Mouse (Mus musculus): ENCODE measurements around the gene Rnf207.
A peak's percentile ranks its signal among the peaks of the same experiment; 100 is the strongest.

Gene Rnf207

DNA sequence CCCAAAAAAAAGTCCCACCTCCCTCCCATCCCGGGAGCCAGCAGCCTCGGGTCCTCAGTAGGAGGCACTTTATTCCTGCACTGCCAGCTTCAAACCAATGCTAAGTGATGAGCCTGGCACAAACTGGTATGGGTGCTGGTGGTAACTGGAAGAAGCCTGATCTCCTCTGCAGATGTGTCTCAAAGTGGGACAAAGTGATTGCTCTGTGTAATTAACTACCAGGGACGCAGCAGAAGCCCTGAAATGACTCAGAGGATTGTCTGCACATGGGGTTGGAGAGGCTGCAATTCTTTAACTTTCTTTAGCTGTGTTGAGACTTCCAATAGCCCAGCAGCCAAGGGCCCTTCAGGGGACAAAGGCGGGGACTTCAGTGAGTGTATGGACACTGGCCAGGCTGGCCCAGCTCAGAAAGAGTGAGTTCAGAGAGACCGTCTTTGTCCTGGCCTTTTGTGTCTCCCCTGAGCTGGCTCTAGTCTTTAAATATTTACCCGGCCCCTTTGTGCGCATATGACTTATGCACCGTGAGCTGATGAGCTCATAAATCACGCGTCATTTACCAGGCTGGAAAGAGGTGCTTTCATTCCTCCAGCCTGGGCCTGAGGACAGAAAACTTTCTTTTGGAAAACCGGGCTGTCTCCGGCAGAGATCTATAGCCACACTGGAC lies 26.6 kb downstream of the Rnf207 start:
- no peak for DNase-seq

- no peak for DNase-seq
These were observed 27.2 kb downstream of the Rnf207 start, which contains the start of gene Hes3 for GRCm38 (mm10) chr4:152291562-152291961. Gene Hes3 (minus strand): TSS chr4:152291662.

GRCm38 (mm10) chr4:152290991-152291390 lies 27.8 kb downstream of the Rnf207 start:
- DNase-seq, result no peak

DNA sequence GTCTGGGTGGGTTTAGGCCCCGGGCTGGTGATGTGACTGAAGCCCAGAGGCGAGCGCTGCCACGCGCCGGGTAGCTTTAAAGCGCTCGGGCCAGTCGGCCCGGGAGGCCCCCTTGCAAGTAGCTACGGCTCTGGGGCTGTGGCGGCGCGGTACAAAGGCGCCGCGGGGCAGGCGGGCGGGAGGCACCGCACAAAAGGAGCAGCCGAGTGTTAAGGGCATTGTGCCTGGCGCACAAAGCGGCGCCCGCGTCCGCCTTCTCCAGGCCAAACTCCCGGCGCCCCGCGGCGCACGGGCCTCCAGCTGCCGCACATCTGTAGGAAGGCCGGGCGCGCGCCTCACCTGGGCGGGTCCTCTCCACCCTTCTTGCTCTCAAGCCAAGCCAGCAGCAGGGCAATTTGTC lies 28.4 kb downstream of the Rnf207 start:
- no peak for DNase-seq

GRCm38 (mm10) chr4:152288398-152288945 lies 30.3 kb downstream of the Rnf207 start:
- no peak for DNase-seq

DNA sequence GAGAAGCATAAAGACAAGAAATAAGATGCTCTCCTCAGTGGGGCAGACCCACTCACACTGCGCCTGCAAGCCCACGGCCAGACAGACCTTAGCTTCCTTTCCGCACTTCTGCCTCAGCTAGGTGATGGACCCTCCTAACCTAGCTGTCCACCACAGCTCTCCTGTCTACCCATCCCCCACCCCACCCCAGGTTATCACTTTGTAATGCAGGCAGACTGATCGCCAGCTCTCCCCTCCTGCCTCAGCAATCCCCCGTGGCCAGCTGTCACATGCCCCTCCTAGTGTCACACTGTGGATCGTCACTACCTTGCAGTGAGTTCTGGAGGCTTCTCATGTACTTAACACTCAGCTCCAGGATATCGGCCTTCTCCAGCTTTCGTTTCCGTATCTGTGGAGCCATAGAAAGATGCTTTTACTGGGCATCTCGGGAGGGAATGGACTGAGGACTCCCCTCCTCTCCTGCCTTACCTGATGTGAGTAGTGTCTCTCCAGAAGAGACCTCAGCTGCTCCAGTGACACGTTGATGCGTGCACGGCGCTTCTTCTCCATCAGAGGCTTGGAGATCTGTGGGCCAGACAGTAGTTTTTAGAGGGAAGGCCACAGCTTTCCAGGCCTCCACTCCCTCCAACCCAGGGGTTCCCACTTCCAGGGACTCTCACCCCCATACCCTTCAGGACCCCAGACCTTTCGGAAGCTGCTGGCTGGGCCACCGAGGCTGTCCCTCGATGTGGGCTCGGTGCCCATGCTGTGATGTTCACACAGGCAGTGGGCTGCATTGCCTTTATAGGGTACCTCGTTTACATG lies 31.3 kb downstream of the Rnf207 start:
- DNase-seq, result no peak

DNA sequence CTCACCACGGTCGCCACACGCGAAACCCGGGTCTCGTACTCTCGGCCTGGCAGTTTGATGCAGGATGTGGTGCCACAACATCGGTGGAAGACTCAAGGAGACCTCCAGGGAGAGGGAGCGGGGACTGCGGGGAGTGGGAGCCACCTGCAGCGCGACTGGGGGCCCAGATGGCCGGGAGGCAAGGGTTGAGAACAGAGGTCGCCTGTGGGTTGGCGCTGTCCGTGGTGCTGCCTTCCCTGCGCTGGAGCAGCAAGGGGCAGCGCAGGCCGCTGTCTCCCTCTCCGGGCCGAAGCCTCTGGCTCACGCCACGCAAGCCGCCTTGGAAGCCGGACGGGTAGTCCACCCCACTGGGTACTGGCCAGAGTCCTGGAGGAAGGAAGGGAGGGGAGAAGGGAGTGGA lies 31.9 kb downstream of the Rnf207 start:
- DNase-seq, result peak; percentile 55 to 72

- DNase-seq, result no peak
These were observed 32.6 kb downstream of the Rnf207 start for GRCm38 (mm10) chr4:152286183-152286582.

DNA sequence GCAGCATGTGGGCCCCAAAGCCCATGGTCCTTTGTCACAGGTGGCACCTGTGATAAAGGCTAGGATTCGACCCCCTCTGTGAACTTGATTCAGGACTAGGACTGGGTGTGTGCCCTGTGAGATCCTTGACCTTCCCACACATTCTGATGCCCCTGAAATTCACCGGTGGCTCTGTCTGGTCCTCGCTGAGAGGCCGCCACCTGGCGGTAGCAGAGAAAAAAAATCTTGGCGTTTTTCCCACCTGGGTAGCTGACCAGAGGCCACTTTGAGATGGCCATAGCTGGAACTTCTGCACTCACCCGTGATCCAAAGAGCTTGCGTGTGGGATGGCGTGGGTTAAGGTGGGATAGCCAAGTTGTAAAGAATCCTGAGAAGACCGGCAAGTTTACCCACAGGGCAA lies 33.3 kb downstream of the Rnf207 start:
- peak; percentile 58 to 62 for DNase-seq

GRCm38 (mm10) chr4:152283186-152283950 lies 35.4 kb downstream of the Rnf207 start:
- peak; percentile 68 to 81 for DNase-seq

GRCm38 (mm10) chr4:152282721-152283120 lies 36.1 kb downstream of the Rnf207 start:
- no peak for DNase-seq

- DNase-seq, result no peak
These were observed 37.2 kb downstream of the Rnf207 start for GRCm38 (mm10) chr4:152281601-152282000.

GRCm38 (mm10) chr4:152278986-152279385 lies 39.8 kb downstream of the Rnf207 start:
- DNase-seq, result no peak

GRCm38 (mm10) chr4:152277916-152278315 lies 40.9 kb downstream of the Rnf207 start:
- no peak for DNase-seq

GRCm38 (mm10) chr4:152276389-152277347 lies 42.1 kb downstream of the Rnf207 start:
- DNase-seq, result no peak

DNA sequence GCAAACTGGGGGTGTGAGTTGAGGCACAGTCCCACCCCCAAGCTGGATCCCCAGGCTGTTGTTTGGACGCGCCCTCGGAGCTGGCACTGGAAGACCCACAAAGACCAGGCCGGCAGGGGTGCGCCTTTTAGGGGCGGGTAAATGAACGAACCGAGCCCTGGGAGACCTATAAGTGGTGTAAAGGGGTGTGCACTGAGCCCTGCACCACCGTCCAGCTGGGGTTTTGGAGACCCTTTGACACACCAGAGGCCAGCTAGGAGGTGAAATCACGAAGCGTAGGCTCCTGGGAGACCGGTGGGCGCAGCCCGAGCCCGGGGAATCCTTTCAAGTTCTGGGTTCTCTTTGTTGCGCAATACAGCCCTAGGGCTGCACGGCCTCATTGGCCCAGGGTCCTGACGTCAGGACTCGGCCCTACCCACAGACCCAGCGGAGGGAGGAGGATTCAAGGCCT lies 44.1 kb downstream of the Rnf207 start:
- no peak for DNase-seq

GRCm38 (mm10) chr4:152273621-152274236 lies 45.1 kb downstream of the Rnf207 start, which contains the start of gene Gpr153:
Gene Gpr153 (plus strand): TSS chr4:152274232.
- no peak for DNase-seq

- DNase-seq, result no peak
These were observed 45.6 kb downstream of the Rnf207 start for GRCm38 (mm10) chr4:152273191-152273590.

DNA sequence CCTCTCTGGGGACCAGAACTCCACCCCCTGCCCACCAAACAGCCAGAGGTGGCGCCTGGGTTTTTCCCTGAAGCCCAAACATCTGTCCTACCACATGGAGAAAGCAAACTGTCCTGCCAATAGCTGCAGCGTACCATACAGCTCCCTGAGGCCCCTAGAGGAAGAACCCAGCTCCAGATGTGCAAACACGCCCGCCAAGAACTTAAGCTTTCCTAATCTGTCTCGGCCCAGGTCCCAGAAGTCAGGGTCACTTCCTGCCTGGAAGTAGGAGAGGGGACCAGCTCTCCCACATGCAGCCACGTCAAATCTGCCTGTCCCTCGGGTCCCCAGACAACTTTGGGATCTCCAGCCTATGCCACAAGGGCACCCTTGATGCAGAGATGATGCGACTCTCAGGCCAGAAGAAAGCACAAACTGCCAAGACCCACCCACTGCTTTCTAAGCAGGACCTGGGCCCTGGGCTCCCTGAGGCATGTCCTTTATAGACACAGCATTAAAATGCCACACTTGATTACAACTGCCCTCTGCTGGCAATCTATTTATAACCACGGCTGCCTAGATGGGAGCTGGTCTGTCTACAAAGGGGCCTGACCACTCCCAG lies 46.2 kb downstream of the Rnf207 start:
- DNase-seq, result peak in 1 of 2 experiments; percentile 36

DNA sequence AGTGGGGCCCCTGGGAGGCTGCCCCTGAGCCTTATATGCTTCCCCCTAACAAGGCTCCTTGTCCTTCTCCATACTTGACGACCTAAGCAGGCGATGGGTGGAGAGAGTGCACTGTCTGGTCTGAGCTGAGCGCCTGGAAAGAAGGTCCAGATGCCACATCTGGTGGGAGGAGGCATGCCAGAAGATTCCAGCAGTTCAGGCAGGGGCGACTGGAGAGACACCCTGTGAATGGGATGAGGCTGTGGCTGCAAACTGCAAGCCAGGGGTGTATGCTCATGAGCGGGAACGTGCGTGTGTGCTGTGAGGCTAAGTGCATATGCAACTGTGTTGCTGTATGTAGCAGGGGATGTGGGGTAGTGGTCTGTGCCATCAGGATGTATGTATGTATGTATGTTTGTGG lies 46.8 kb downstream of the Rnf207 start:
- DNase-seq, result no peak

GRCm38 (mm10) chr4:152271334-152271733 lies 47.5 kb downstream of the Rnf207 start:
- no peak for DNase-seq
